Mouse (Mus musculus) layer of hippocampus, adult 11-12 months (tissue): ENCODE measurements at regions not wholly inside any gene's neighbourhood (a gene's known extent, or its start where the extent isn't known, plus 50 kb on each side); places are given as distances from the start of the nearest gene placed in this dataset.

ENCODE experiments used
- DNase-seq: peaks from one replicate; pipeline ENCODE4 v3.0.0; 2022; ENCODE audit warnings: low spot score

- no peak for DNase-seq
These were observed 273.9 kb downstream of the Prim2 start for GRCm38 (mm10) chr1:33395733-33396132.

GRCm38 (mm10) chr1:33394989-33395594, 274.5 kb downstream of the Prim2 start:
- no peak for DNase-seq

GRCm38 (mm10) chr1:33370796-33371195, 298.8 kb downstream of the Prim2 start:
- DNase-seq = no peak

- DNase-seq = no peak
These were observed 306.7 kb downstream of the Prim2 start for GRCm38 (mm10) chr1:33362688-33363426.

- peak; percentile 10 for DNase-seq
These were observed 335.5 kb downstream of the Prim2 start for GRCm38 (mm10) chr1:33334061-33334460.
